Mouse (Mus musculus) thymus, adult 2 months (tissue): ENCODE data around the gene Vmn1r61. TPM values are rescaled to one million over a fixed set of nuclear protein-coding genes. Genes with fewer than 3 reads are reported as not detected.

ENCODE experiments used
- DNase-seq: peaks from one replicate; pipeline ENCODE4 v3.0.0; 2021
- H3K27ac ChIP-seq: fragments of 200-500 bp; 2 replicates; pipeline ENCODE4 v1.5.1; 2012; ENCODE audit warnings: low read length, control low read depth; ENCODE audit not compliant: control insufficient read depth, insufficient read depth
- H3K27me3 ChIP-seq: fragments of 200-500 bp; 2 replicates; pipeline ENCODE4 v1.6.1; 2012; ENCODE audit warnings: mild to moderate bottlenecking, low read length, moderate library complexity, mixed read lengths; ENCODE audit not compliant: control insufficient read depth, insufficient read depth
- H3K36me3 ChIP-seq: fragments of 200-500 bp; 2 replicates; pipeline ENCODE4 v1.6.1; 2012; ENCODE audit warnings: mild to moderate bottlenecking, low read length, moderate library complexity; ENCODE audit not compliant: control insufficient read depth, insufficient read depth
- H3K4me1 ChIP-seq: fragments of 200-500 bp; replicated peaks from 2 replicates; pipeline ENCODE4 v1.6.1; 2012; ENCODE audit warnings: low read length; ENCODE audit not compliant: control insufficient read depth, insufficient read depth
- H3K4me3 ChIP-seq: fragments of 200-500 bp; 2 replicates; pipeline ENCODE4 v1.5.1; 2012; ENCODE audit warnings: mild to moderate bottlenecking, low read length, control low read depth, moderate library complexity; ENCODE audit not compliant: control insufficient read depth, insufficient read depth
- CTCF ChIP-seq: fragments of 200-500 bp; IDR thresholded peaks from 2 replicates; pipeline ENCODE4 v1.5.1; 2012; ENCODE audit warnings: mild to moderate bottlenecking, control low read depth, low read length, moderate library complexity, borderline replicate concordance; ENCODE audit not compliant: control insufficient read depth, poor library complexity, insufficient read depth; ENCODE audit errors: extremely low read depth
- POLR2A ChIP-seq: fragments of 200-500 bp; IDR thresholded peaks from 2 replicates; pipeline ENCODE4 v1.6.1; 2012; ENCODE audit warnings: mild to moderate bottlenecking, low read length, control low read depth, moderate library complexity; ENCODE audit not compliant: control insufficient read depth, poor library complexity, insufficient read depth; ENCODE audit errors: extremely low read depth
- polyA plus RNA-seq: library from polyadenylated mRNA; depleted of rRNA; stranded (reverse); fragments of >200 nt; gene quantifications from 2 replicates; pipeline ENCODE4 v1.2.3, GENCODE M21; 2012; rRNA removed

The Vmn1r61 gene
- not detected in 2 replicates for polyA plus RNA-seq

GRCm38 (mm10) chr7:5613195-5613594 lies at the start of gene Vmn1r61:
TSS of gene Vmn1r61 (minus strand) at chr7:5613295.
- TF ChIP-seq POLR2A = no peak
- TF ChIP-seq CTCF = no peak
- no peak within 1 kb of the TSS for H3K27ac ChIP-seq
- no peak for DNase-seq
- H3K4me3 ChIP-seq = no peak within 1 kb of the TSS
- H3K27me3 ChIP-seq = no peaks in the 10 kb centered on the region
- H3K4me1 ChIP-seq = no peaks in the 10 kb centered on the region
- no peaks in the 10 kb centered on the region for H3K36me3 ChIP-seq

Other genes with a start within 250 kb of the Vmn1r61 start
- not detected in 2 replicates for gene Vmn1r58, start 199.9 kb downstream of the Vmn1r61 start, polyA plus RNA-seq
- not detected in 2 replicates for gene Vmn1r59, start 156.5 kb downstream of the Vmn1r61 start, polyA plus RNA-seq
- gene Vmn2r28, start 119.3 kb downstream of the Vmn1r61 start, polyA plus RNA-seq = not detected in 2 replicates
- gene Vmn1r60, start 66.0 kb downstream of the Vmn1r61 start, polyA plus RNA-seq = not detected in 2 replicates
- not detected in 2 replicates for gene Vmn1r62, start 60.3 kb upstream of the Vmn1r61 start, polyA plus RNA-seq
- not detected in 2 replicates for gene Vmn1r63, start 192.2 kb upstream of the Vmn1r61 start, polyA plus RNA-seq